Mouse (Mus musculus): ENCODE measurements at regions not wholly inside any gene's neighbourhood (a gene's known extent, or its start where the extent isn't known, plus 50 kb on each side); places are given as distances from the start of the nearest gene placed in this dataset.
A peak's percentile ranks its signal among the peaks of the same experiment; 100 is the strongest.

DNA sequence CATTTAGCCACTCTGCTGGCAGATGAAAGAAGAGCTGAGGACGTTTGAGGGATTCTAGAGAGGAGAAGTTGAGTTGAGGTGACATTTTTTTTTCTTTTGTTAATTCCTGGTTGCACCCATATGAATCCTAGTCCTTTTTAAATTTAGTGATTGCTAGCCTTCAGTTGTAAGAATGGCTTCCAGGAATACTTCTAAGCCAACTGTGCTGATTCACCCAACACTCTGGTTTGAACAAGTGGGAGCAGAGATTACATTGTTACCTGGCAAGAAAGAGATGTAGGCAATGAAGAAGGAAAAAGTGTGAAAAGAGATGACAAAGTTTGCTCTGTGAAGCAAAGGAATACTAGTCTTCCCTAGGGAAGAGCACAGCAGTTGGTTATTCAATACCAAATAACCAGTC, 261.1 kb upstream of the Kcnq5 start:
- DNase-seq = no peak

DNA sequence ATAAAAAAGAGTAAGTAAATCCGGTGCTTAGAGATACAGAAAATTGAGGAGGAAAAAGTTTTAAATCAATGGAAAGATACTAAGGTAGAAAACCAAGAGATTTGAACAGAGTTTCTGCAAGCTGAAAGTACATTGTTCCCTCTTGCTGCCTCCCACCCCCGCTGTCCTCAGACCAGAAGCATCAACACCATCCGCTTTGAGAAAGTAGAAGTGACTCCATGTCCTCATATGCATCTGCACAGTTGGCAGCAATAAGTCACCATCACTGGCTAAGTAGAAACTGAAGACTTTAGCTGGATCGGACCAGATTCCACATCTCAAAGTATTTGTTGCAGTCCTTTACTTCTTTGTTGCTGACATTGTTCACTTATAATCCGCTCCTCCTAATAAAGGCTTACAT, 250.1 kb upstream of the Kcnq5 start:
- no peak for DNase-seq

DNA sequence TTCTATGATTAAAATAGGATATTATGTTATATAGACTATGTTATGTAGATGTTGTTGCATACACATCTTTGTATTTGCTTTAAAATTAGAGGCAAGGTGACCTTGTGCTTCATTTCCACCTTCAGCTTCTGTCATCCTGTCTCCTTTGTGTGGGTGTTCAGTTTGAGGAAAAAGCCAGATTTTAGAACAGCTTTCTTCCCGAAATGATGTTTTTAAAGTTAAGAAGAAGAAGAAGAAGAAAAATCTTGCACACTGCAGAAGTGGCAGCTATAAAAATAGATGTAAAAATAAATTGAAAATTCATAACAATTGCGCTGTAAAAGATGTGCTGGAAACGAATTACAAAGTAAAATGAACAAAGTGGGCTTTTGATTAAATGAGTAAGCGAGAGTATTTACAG, 249.5 kb upstream of the Kcnq5 start:
- DNase-seq = no peak

DNA sequence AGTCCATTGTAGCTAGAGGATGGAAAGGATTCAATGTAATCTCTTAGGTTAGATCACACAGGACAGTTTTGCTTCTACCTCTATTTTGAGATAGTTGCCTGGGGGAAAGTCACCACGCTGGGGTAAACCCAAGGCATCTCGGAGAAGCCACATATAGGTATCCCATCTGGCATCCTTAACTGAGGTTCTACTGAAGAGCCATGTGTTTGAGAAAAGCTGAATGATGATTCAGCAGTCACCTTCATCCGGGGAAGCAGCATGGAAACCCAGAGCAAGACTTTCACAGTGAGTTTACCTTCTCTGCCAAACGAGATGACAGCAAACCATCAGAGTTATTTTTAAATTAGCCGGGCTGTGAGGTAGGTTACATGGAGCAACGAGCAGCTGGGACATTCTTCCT, 248.9 kb upstream of the Kcnq5 start:
- no peak for DNase-seq

DNA sequence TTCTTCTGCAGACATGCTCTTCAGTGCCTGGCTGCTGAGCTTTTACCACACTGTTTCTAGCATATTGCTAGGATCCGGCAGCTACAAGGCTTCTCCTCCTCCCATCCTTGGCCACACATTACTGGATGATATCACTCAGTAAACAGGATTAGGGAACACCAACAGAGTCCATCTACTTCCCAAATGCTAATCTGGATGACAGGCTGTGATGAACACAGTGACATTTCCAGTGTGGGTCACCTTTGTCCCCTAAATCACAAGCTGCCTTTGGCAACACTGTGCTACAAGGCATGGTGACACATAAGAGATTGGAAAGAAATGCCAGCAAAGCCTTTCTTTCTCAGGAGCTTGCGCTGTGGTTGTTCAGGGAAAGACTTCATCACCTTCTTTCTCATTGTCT, 246.5 kb upstream of the Kcnq5 start:
- no peak for DNase-seq

DNA sequence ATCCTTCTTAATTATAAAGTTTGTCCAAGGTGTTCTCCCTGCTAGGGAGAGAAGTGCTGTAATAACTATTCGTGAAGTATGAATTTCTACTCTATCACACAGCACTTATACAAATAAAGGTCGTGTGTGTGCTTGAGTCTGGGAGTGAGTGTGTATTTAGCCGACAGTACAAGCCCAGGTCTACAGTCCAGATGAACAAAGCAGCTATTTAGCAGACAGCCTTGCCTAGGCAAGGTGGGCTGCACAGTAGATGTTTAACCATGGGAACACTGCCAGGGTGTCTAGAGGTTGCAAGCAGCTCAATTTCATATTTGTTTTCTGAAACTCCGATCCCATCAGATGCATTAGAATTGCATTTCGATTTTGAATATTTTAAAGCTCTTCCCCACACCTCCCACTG, 245.2 kb upstream of the Kcnq5 start:
- no peak for DNase-seq

DNA sequence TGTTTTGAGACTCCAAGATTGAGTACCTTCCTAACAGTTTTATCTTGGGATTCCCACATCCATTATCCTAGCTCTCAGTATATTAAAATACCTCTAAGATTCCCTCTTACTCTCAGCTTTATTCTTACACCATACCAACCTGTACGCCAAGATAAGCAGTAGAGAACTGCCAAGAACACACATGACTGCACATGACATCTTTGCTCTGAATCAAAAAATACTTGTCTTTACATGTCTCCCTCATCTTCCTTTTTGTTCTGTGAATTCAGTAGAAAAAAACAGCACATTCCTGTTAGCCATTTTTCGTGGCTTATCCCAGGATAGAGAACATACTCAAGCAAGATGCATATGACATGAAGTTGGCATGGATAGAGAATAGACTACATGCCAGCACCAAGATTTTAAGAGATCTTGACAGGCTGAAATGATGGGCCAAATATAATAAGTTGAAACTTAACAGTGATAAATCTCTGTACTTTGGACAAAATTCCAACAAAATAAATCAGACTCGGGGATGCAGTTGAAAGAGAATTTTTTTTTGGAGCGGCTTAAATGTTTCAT, 206.0 kb upstream of the Kcnq5 start:
- DNase-seq = no peak

DNA sequence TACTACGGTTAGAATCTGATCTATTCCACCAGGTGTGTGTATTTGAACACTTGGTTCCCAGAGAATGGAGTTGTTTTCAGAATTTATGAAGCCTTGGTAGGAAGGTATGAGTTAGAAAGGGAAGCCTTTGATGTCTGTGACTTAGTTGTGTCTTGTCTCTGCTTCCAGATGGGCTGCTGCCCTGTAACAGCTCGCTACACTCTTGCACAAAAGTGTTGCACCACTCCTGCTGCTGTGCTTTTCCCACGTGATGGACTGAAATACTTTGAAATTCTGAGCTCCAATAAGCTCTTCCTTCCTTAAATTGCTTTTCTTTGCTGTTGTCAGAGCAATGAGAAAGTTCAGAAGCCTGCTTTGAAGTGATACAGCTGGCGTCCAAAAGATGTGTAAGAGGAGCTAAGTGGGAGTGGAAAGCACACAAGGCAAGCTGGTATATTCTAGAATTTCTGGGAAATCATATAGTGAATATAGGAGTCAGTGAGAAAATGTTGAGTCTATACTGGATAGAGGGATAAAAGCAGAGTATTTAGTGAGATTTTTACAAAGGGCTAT, 174.9 kb upstream of the Kcnq5 start:
- DNase-seq = no peak

DNA sequence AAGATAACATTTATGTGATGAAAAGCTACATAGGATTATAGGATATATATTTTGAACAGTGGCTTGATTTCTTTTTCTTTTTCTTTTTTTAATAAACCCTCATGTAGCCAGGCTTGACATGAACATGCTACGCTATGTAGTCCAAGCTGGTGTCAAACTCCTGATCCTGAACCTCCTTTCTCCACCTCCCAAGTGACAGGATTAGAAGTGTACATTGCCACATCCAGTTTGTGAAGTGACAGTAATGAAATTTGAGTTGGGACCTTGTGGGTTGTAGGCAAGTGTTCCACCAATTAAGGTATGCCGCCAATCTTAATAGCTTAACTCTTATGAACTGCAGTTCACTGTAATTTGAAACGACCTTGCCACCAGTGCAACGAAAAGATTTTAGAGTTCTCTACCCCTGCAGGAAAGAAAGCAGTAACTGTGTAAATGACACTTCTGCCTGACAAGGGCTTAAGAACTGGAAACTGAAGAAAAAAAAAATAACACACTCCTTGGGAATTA, 156.6 kb upstream of the Kcnq5 start:
- no peak for DNase-seq

DNA sequence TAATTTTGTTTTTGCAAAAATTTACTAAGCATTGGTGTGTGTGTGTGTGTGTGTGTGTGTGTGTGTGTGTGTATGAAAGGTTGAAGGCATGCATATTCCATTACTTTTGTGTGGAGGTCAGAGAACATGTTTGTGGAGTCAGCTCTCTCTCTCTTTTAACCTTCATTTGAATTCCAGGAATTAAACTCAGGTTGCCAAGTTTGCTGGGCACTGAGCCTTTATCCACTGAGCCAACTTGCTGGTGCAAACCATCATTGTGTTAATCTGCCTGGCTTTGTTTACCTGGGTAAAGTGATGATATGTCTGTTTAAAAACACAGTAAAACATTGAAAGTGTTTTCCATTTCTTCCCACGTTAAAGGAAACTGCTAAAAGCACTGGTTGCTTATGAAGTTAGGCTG, 154.7 kb upstream of the Kcnq5 start:
- no peak for DNase-seq

DNA sequence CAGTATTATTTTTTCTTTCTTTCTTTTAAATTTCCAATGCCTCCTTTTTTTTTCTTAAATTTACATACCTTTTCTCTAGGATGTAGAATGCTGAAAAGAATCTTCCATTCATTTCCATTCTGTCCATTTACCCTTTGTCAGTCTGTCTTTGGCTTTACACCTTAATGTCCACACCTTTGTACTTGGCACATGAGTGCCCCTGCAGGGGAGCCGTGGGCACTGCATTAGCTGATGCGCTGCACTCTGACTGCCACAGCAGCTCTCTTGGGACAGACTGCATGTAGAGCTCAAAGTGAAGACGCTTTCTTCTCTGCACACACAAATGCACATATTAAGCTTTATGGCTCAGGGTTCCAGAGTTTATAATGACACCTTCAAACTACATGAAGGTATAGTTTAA, 143.8 kb upstream of the Kcnq5 start:
- DNase-seq = peak; percentile 4

DNA sequence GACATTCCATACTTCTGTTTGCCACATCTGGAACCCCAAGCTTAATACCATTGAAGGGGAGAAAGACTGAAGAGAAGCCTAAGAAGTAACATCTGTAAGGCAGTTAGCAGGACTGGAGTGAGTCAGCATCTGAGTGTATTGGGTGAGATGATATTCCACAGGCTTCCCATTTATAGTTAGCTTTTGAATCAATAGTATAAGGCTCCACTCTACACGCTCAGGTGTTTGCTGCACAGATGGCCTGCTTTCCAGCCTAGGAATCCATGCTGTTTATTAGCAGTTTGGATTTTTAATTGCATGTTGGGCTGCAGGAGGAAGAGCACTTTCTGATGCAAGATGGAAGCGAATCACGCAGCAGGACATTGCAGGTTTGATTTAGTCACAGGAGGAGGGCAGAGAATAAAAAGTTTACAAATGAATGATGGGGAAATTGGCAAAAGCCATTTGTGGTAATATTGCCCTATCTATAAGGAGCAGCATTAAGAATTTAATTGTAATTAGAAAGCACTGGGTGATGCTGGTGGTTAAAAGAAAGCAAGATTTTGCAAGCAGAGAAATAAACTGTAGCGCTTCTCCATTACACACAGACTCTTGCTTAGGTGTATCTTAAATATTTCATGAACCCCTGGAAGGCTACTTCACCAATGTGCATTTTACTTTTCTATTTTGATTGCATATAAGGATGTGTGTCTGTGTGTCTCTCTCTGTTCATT, 109.8 kb upstream of the Kcnq5 start:
- DNase-seq = no peak

DNA sequence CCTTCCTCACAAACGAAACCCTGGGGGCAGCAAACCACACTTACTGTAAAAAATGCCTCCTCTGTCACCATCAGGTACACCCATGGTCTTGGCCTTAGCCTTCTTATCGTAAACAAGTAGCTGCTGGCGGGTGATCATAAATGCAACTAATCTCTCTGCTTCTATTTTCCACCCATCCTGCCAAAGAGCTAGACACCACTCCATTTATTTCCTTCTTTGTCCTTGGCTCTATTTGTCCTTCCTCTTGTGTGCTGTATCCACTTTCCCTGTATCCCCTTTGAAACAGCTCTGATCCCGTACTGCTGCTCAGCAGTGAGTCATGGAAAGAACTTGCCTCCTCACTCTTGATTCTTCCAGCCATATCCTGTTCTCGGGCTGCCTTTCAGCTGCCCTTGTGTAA, 108.3 kb upstream of the Kcnq5 start:
- DNase-seq = no peak

Measured in kidney, adult 18-20 months (tissue).